Mouse (Mus musculus) splenic B cell, adult 2 months (primary cell): ENCODE results near the gene Rpl38.

Source experiments
- DNase-seq: peaks from one replicate; pipeline ENCODE4 v3.0.0-alpha.2; 2011; ENCODE audit warnings: low read depth, low spot score
- H3K27me3 ChIP-seq: 2 replicates; pipeline ENCODE4 v1.6.1; 2012; ENCODE audit warnings: mild to moderate bottlenecking, low read length, moderate library complexity, mixed read lengths; ENCODE audit not compliant: control insufficient read depth, poor library complexity, insufficient read depth, severe bottlenecking
- H3K36me3 ChIP-seq: 2 replicates; pipeline ENCODE4 v1.6.1; 2012; ENCODE audit warnings: mild to moderate bottlenecking, low read length, moderate library complexity, mixed read lengths; ENCODE audit not compliant: control insufficient read depth, poor library complexity, insufficient read depth, severe bottlenecking

Gene Rpl38

DNA sequence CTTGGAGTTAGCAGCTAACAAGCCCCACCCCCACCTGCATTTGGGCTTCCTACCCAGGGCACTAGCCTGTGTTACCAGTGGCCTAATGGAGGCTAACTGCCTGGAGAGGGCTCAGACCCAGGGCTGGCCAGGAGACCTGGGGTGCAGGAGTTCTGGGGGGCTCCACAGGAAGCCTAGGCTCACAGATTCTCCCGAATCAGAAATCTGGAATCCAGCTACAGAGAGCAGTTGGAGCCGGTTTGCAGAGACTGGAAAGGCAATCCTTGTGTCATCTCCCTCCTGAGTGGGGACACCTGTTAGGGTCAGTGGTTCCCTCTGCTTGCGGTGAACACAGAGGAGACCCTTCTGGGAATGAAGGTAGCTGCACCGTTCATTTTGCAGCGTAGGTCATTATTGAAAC, 12.7 kb downstream of the Rpl38 start:
- no peaks in the 10 kb centered on the region for H3K27me3 ChIP-seq
- H3K36me3 ChIP-seq = no peaks in the 10 kb centered on the region
- DNase-seq = no peak

DNA sequence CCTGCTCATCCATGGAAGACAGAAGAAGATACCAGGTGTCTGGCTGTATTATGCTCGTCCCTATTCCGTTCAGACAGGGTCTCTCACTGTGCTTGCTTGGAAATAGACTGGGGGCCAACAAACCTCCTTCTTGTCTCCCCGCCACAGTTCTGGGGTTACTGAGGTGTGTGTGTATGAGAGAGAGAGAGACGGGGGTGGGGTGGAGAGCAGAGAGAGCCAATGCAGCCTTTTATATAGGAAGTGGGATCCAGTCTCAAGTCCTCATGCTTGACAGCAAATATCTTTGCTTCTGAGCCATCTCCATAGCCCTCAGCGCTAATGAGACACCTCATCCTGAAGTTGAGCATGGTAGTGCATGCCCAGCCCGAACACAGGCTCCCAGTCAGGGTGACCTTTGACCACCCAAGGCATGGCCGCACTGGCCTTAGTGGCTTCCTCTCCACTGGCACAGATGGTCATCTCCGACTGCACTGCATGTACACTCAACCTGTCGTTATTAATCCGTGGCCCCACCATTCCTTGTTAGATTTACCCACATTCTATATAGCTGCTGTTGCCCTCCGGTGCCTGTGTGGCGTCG, 14.1 kb downstream of the Rpl38 start:
- Histone ChIP-seq H3K36me3 (no peaks in the 10 kb centered on the region), H3K27me3 (no peaks in the 10 kb centered on the region)
- DNase-seq = no peak

DNA sequence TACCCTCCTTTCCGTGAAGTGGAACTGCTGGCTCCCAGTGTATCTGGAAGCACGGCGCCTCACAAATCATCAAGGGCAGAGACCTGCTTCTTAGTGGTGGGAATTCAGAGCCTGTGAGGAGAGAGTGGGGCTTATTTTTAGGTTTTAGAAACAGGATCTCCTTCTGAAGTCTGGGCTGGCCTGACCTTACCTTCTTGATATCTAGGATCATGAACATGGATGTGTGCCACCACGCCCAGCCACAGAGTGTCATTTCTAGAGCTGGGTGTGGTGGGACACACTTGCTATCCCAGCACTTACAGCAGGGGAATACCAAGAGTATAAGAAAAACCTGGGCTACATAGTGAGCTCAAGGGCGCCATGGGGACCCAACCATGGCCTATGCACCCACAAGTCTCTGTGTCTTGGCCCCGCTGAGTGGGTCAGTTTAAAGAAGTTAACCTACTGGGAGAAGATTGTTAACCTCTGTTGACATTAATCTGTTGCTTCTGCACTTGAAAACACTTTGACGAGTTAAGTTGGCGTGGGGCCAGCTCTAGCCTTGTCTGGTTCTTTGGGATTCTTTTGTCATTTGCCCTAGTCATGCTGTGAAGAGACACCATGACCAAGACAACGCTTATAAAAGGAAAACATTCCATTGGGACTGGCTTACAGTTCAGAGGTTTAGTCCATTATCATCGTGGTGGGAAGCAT, 14.9 kb downstream of the Rpl38 start:
- no peaks in the 10 kb centered on the region for H3K36me3 ChIP-seq
- no peak for DNase-seq

DNA sequence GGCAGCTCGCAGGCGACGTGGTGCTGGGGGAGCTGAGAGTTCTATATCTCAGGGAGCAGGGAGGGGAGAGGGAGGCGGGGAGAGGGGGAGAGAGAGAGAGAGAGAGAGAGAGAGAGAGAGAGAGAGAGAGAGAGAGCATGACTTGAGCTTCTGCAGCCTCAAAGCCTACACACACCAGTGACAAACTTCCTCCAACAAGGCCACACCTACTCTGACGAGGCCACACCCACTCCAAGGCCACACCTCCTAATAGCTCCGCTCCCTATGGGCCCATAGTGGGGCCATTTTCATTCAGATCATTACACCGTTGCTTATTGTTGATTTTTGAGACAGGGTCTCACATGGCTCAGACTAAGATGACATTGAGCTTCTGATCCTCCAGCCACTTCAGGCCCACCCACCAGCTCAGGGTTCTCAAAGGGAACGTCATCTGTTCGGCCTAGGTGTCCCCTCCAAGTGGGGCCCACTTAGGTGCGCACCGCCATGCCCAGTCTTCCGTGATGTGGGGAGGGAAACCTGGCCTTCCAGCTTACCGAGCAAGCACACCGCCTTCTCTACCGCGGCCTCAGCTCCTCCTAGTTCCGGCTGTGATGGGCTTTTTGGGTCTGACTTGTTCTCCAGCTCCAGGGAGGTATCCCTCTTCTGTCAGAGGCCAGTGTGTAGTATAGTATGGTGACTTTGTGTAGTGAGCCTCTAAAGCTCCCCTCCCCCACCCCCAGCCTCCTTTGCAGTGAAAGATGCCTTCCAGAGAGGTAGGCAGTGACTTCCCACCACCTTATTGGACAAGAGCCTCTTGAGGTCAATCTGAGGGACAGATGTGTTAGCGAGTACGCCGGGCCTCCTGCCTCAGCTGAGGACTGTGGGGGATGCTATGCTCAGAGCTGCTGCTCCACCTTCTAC, 15.6 kb downstream of the Rpl38 start:
- peak; percentile 56 for DNase-seq
- Histone ChIP-seq H3K36me3 (no peaks in the 10 kb centered on the region), H3K27me3 (no peaks in the 10 kb centered on the region)

More for the DNA sequence above, 14.9 kb downstream of the Rpl38 start:
- H3K27me3 ChIP-seq = no peaks in the 10 kb centered on the region

DNA sequence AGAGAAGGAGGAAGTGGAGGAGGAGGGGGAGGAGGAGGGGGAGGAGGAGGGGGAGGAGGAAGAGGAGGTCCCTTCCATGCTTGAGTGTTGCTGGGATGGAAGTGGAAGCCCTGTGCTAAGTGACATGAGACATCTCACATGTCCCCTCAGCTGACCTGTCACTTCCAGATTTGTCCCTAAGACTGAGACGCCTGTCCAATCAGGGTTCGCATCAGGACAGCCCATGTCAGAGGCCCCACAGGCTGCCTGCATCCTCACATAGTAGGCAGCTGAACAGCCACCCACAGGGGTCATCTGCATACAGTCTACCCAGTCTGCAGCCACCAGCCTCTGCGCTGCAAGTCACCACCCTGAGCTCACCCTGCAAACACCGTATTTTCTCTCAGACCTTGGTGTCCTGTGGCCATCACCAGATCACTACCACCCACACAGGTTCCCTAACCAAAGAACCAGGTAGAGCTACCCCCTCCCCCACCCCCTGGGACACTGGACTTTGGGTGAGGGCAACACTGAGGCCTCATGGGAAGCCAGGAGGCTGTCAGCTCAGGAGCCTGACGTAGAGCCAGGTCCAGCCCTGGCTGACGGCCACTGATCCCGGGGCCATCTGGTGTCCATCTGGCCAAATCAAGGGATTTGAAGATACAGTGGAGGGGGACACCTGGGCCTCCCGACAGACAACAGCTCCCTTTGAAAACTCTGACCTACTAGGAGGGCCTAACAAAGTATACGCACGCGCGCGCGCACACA, 16.5 kb downstream of the Rpl38 start:
- H3K27me3 ChIP-seq = no peaks in the 10 kb centered on the region
- peak; percentile 70 for DNase-seq
- H3K36me3 ChIP-seq = no peaks in the 10 kb centered on the region

DNA sequence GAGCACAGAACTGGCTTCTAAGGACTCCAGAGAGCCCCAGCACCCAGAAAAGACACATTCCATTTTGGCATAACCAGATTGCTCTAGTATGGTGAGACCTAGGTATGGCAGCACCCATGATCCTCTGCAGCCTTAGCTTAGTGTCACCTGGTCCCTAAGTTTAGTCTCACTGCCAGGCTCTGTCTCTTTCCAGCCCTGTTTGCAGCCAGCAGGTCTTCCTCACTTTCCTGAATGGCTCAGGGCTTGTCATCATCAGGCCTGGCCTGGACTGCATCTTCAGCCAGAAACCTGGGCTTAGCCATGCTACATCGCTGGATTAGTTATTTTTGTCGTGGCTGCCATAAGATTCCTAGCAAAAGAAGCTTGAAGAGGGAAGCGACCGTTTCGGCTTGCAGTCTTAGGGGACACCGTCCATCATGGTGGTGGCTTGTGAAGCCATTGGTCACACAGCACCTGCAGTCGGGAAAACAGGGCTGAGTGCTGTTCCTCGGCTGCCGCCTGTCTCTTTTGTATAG, 17.3 kb downstream of the Rpl38 start:
- no peaks in the 10 kb centered on the region for H3K36me3 ChIP-seq
- H3K27me3 ChIP-seq = no peaks in the 10 kb centered on the region
- no peak for DNase-seq

DNA sequence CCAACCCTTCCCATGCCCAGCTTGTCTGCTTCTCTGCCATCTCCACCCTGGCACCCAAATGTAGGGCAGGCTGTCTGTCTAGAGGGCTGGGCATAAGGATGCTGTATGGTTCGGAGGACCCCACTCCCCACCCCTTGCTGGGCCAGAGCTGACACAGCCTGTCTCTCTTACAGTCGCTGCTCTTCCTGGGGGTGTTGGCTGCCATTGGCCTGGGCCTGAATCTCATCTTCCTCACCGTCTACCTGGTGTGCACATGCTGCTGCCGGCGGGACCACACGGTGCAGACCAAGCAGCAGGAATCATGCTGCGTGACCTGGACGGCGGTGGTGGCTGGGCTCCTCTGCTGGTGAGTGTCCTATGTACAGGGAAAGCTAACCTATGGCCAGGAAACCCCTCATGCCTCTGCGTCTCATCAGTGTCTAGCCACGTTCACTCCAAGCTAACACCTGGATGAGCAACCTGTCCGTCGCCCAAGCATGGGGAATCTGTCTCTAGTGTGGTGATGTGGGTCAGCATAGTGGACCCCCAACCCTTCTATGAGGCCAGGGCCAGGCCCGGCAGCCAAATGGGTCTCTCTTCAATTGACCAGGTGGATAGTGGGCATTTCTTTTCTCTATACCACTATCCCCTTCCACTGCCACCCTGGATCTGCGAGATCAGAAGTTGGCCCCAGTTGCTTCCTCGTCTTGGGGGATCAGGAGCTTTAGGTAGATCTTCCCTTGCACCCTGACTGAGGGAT, 18.1 kb downstream of the Rpl38 start:
- no peak for DNase-seq
- Histone ChIP-seq H3K36me3 (no peaks in the 10 kb centered on the region), H3K27me3 (no peaks in the 10 kb centered on the region)

DNA sequence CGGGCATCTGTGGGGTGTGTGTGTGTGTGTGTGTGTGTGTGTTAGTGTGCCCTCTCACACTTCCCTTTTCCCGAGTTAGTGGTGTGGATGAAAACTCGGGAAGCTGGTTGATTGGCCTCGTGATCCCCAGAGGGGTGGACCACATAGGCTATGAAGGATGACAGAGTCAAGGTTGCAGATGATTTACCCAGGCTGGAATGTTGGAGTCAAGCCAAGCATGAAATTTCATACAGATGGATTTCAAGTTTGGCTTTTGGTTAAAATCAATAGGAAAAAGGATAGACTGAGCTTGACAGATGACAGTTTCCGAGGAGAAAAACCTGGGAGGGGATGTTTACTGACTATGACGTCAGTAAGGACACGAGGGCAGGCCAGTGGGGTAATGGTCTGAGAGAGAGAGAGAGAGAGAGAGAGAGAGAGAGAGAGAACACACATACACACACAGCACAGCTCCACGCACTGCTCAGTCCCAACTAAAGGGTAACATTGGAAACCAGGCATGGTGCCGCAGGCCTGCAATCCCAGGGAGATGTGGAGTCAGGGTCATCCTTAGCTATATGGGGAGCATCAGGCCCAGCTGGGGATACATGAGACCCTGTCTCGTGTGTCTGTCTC, 19.4 kb downstream of the Rpl38 start:
- no peak for DNase-seq
- Histone ChIP-seq H3K27me3 (no peaks in the 10 kb centered on the region), H3K36me3 (no peaks in the 10 kb centered on the region)

DNA sequence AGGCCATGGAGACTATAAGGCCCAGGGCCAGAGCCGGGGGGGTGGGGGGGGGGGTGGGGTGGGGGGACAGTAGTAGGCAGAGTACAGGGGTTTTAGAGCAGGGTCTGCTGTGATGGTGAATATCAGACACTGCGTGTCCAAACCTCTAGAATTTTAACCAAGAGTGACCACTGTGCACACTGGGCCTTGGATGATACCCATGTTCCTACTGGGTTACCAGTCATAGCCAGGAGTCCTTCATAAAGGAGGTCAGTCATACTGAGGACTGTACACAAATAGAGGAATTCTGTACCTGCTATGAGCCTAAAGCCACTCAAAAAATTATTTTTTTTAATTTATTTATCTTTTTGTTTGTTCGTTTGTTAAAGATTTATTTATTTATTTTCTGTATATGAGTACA, 20.4 kb downstream of the Rpl38 start:
- Histone ChIP-seq H3K36me3 (no peaks in the 10 kb centered on the region), H3K27me3 (no peaks in the 10 kb centered on the region)
- no peak for DNase-seq

DNA sequence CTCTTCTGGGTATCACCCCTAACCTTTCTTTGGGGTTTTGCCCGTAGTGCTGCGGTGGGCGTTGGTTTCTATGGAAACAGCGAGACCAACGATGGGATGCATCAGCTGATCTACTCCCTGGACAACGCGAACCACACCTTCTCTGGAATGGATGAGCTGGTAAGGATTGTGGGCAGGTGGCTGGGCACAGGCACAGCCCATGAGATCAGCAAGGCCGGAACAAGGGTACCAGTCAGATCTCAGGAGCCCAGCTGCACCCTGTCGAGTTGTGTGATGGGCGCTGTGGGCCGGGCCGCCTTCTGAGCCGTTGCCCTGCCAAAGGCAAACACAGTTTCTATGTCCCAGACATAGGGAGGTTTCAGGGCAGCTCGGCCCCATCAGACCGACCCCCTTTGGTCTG, 21.9 kb downstream of the Rpl38 start:
- no peak for DNase-seq
- Histone ChIP-seq H3K27me3 (no peaks in the 10 kb centered on the region), H3K36me3 (no peaks in the 10 kb centered on the region)

DNA sequence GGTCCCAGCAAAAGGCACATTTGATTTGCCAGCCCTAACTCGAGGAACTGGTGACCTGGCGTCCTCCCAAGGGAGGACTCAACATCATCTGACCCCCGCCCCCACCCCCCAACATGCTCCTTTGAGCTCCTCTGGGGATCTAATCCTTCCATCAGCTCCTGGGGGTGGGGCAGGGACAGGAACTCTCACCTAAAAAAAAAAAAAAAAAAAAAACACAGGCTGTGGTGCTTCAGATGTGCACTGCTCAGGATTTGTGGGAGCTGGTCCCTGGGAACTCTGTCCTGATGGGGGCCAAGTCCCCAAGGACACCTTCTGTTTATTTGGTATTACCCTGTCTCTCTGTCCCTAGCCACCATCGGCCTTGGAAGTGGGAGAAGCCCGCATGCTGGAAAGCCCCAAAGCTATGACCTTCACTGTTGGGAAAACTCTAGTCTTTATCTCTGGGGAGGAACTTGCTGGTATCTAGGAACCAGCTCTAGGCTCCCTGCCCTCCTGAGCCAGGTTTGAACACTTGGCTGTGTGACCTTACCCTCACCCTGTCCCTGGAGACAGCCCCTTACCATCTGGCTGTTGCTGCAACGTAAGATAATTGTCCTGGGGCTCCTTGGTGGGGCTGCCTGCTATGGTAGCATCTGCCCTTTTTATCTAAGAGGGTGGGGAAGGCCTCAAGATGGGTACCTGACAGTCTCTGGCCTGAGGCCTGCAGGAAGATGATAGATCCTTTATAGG, 23.3 kb downstream of the Rpl38 start:
- Histone ChIP-seq H3K27me3 (no peaks in the 10 kb centered on the region), H3K36me3 (no peaks in the 10 kb centered on the region)
- DNase-seq = no peak

DNA sequence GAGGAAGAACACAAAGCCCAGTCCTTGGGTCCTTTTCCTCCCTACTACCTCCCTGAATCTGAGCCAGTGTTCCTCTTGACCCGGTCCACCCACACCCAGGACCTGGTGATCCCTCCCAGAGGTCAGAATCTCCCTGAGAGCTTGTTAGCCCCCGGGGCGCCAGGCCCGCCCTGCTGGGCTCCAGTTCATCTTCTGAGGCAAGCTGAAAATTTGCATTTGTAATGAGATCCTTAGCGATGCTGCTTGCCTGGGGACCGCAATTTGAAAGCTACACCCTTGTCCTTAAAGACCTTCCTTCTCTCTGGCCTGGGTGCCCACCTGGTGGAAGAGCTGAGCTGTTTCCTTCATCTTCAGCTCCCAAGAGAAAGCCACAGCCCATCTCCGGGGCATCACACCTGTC, 24.3 kb downstream of the Rpl38 start:
- Histone ChIP-seq H3K27me3 (no peaks in the 10 kb centered on the region), H3K36me3 (no peaks in the 10 kb centered on the region)
- DNase-seq = no peak

DNA sequence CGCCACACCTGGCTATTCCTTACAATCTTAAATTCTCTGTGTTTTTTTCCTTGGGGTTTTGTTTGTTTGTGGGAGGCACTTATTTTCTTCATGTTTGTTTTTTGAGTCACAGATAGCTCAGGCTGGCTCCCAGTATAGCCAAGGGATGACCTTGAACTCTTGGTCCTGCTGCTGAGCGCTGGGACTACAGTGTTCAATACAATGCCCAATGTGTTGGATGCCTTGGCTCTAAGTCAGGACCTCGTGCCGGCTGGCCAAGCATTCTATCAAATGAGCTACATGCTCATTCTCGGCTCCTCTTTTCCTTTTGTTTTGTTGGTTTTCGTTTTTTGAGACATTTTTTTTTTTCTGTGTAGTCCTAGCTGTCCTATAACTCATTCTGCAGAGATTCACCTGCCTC, 25.1 kb downstream of the Rpl38 start:
- no peaks in the 10 kb centered on the region for H3K27me3 ChIP-seq
- H3K36me3 ChIP-seq = no peaks in the 10 kb centered on the region
- no peak for DNase-seq
